Mouse (Mus musculus): ENCODE data around the gene Fgfr3. TPM values are rescaled to one million over a fixed set of nuclear protein-coding genes. Genes with fewer than 3 reads are reported as not detected.
A peak's percentile ranks its signal among the peaks of the same experiment; 100 is the strongest.

The Fgfr3 gene
- total RNA-seq, 2 experiments from 2014 or later = 104 to 116 TPM

- no peak for DNase-seq (ENCODE audit: low spot score in 2 of 2)
These were observed 5.4 kb downstream of the Fgfr3 start for GRCm38 (mm10) chr5:33726891-33727290.

- DNase-seq (ENCODE audit: low spot score in 2 of 2) = no peak
These were observed 7.4 kb downstream of the Fgfr3 start for GRCm38 (mm10) chr5:33728841-33729240.

GRCm38 (mm10) chr5:33730516-33730915 lies 9.0 kb downstream of the Fgfr3 start:
- DNase-seq (ENCODE audit: low spot score in 2 of 2) = no peak

- peak; percentile 36 to 55 for DNase-seq (ENCODE audit: low spot score in 2 of 2)
These were observed 9.6 kb downstream of the Fgfr3 start for GRCm38 (mm10) chr5:33731051-33731450.

GRCm38 (mm10) chr5:33733837-33734236 lies 12.4 kb downstream of the Fgfr3 start:
- no peak for DNase-seq (ENCODE audit: low spot score in 2 of 2)

GRCm38 (mm10) chr5:33735412-33736092 lies 14.1 kb downstream of the Fgfr3 start:
- no peak for DNase-seq (ENCODE audit: low spot score in 2 of 2)

- no peak for DNase-seq (ENCODE audit: low spot score in 2 of 2)
These were observed 14.8 kb downstream of the Fgfr3 start for GRCm38 (mm10) chr5:33736230-33736629.

GRCm38 (mm10) chr5:33737903-33738321 lies 16.4 kb downstream of the Fgfr3 start:
- DNase-seq (ENCODE audit: low spot score in 2 of 2) = peak; percentile 72 to 80

- DNase-seq (ENCODE audit: low spot score in 2 of 2) = no peak
These were observed 16.9 kb downstream of the Fgfr3 start for GRCm38 (mm10) chr5:33738341-33738740.

GRCm38 (mm10) chr5:33740548-33740947 lies 19.1 kb downstream of the Fgfr3 start:
- no peak for DNase-seq (ENCODE audit: low spot score in 2 of 2)

GRCm38 (mm10) chr5:33743481-33743880 lies 22.0 kb downstream of the Fgfr3 start:
- DNase-seq (ENCODE audit: low spot score in 2 of 2) = no peak

- DNase-seq (ENCODE audit: low spot score in 2 of 2) = no peak
These were observed 55.7 kb downstream of the Fgfr3 start for GRCm38 (mm10) chr5:33777195-33777594.

- DNase-seq (ENCODE audit: low spot score in 2 of 2) = no peak
These were observed 60.5 kb downstream of the Fgfr3 start for GRCm38 (mm10) chr5:33781964-33782344.

GRCm38 (mm10) chr5:33782345-33782998 lies 61.0 kb downstream of the Fgfr3 start, which contains the start of gene Letm1:
Gene Letm1, minus strand, starts transcription at chr5:33782817.
- DNase-seq (ENCODE audit: low spot score in 2 of 2) = peak; percentile 94 to 98

GRCm38 (mm10) chr5:33782999-33783390 lies 61.5 kb downstream of the Fgfr3 start:
- DNase-seq (ENCODE audit: low spot score in 2 of 2) = peak in 1 of 2 experiments; percentile 6

Other genes with a start within 250 kb of the Fgfr3 start
- 10 to 100 TPM; 21.8 to 24.2 TPM for gene Fam53a, start 92.0 kb upstream of the Fgfr3 start, total RNA-seq (2021)
- gene Gm9903, start 91.7 kb upstream of the Fgfr3 start, total RNA-seq (2021) = 1 to 10 TPM in 1 of 2 experiments, under 1 TPM in 1; 0.67 to 1.1 TPM
- 10 to 100 TPM; 26.1 to 28.3 TPM for gene Slbp, start 69.1 kb upstream of the Fgfr3 start, total RNA-seq (2021)
- 1 to 10 TPM; 4.2 to 6.5 TPM for gene Tacc3, start 63.5 kb upstream of the Fgfr3 start, total RNA-seq (2021)
- 10 to 100 TPM; 26.8 to 28.0 TPM for gene Tmem129, start 63.3 kb upstream of the Fgfr3 start, total RNA-seq (2021)
- gene Letm1, start 61.1 kb downstream of the Fgfr3 start, total RNA-seq (2021) = 100 to 1,000 TPM in 1 of 2 experiments, 10 to 100 TPM in 1; 97.9 to 104 TPM
- gene Nsd2, start 99.1 kb downstream of the Fgfr3 start, total RNA-seq (2021) = 100 to 1,000 TPM; 153 to 164 TPM
- gene Nelfa, start 214.7 kb downstream of the Fgfr3 start, total RNA-seq (2021) = 10 to 100 TPM; 20.9 to 23.0 TPM